Mouse (Mus musculus): ENCODE results near the gene Atp5c1. TPM values are rescaled to one million over a fixed set of nuclear protein-coding genes. Genes with fewer than 3 reads are reported as not detected.

Atp5c1 gene
- total RNA-seq (2015; ENCODE audit: low replicate concordance) (157 and 158 TPM in 2 replicates), total RNA-seq (2017; ENCODE audit: low replicate concordance) (107 and 112 TPM in 2 replicates)

DNA sequence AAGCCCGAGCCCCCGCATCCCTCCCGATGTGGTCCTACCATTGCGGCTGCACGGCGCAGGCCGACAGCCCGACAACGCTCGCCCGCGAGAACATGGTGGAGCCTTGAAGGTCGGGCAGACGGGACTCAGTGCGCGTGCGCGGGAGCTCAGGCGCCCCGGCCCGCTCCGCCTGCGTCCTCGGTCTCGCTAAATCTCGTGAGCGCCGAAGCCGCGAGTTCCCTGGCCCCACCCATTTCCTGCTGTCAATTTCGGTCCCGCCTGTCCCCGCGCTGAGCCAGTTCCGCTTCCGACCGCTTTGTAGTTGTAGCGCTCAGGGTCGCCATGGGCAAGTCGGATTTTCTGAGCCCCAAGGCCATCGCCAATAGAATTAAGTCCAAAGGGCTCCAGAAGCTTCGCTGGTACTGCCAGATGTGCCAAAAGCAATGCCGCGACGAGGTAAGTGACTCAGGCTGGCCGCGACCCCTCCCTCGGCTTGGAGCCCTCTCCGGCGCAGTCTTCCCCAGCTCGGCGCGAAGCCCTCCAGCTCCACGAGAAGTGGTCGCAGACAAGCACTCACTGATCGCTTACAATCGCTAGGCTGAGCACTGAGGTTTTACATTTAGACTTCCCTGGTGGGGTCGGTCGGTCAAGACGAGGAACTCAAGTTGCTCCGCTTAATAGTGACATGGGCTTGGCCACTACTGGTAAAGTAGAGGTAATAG, at the start of gene Atp5c1, which contains the start of gene Kin:
Gene Atp5c1 (minus strand): TSS at position 201 of the 701 bp plus-strand sequence.
Gene Kin (plus strand): TSS at position 284 of the 701 bp plus-strand sequence.
- ATAC-seq (replicated peaks; ENCODE audit: low FRiP score, poor library complexity, severe bottlenecking), result peak; percentile 92

DNA sequence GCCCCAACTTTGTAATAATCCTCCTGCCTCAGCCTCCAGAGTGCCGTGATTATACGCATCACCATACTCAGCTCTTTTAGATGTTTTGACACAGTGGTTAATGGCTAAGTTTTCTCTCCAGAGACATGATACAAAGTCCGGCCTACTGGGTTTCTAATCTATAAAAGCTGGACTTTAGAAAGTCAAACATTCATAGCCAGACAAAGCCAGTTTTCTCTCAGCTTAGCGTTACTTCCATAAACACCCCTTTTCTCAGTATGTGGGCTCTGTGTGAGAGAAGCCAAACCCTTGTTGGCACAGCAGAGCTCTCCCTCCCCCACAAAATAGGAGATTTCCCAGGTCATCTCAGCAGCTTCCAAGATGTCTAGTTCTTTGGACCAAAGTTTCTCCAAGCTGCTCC, 48.3 kb upstream of the Atp5c1 start:
- ATAC-seq (replicated peaks; ENCODE audit: low FRiP score, poor library complexity, severe bottlenecking), result no peak

DNA sequence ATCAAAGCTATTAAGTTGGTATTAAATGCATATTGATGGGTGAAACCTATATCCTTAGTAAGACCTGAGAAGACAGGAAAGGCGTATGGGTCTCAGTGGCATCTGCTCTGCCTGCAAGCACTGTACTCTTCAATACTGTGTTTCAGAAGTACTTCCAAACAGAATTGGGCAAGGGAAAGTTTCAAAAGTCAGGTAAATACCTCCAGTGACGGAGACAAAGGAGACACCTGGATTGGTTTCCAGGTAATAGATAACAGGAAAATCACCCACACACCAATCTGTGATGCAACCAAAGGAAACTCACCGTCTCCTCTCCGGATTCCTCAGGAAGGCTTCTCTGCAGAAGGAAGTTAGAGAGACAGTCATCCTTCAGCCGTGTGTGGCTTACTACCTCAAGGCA, 47.2 kb upstream of the Atp5c1 start:
- no peak for ATAC-seq (replicated peaks; ENCODE audit: low FRiP score, poor library complexity, severe bottlenecking)

DNA sequence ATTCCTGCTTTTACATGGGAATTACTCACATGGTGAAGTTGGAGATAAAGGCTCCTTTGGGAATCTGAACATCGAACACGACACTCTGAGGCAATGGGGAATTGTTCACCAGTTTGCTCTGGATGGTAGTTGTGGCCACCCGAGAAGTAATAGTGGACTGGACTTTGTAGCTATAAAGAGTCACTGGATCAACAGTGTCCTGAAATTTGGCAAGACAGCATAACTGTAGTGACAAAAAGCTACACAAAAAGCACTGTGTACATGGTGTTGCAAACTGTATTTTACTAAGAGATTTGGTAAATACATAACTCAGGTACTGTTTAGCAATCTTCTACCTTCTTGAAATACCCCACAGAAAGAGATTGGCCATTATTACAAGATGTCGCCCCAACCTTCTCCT, 45.8 kb upstream of the Atp5c1 start:
- ATAC-seq (replicated peaks; ENCODE audit: low FRiP score, poor library complexity, severe bottlenecking), result no peak

DNA sequence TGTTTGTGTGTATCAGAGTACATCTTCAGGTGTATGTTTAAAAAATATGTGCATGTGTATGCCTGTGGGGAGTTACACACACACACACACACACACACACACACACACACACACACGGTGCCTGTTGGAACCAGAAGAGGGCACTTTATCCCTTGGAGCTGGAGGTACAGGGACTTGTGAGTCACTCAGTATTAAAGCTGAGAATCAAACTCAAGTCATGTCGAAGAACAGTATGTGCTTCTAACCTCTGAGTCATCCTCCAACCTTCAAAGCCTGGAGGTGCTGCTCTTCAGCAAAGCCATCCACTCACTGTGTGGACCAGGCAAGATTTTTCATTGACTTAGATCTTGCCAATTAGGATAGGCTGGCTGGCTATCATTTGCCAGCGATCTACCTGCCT, 41.5 kb upstream of the Atp5c1 start:
- ATAC-seq (replicated peaks; ENCODE audit: low FRiP score, poor library complexity, severe bottlenecking), result no peak

DNA sequence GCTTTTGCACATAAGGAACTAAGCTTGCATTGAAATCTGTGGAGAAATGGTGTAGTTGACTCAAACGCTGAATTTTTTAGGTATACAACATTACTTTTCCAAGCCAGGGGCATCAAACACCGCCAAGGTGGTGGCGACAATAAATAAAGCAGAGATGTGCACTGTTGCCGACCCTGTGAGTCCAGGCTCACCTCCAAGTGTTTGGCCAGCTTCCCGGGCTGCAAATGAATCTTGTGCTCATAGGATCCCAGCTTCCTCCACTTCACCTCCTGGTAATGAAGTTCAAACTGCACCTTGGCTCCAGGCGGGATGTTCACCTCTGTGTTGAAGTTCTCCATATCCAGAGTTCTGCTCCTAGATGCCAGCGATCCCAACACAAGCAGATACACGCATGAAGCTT, 39.0 kb upstream of the Atp5c1 start:
- ATAC-seq (replicated peaks; ENCODE audit: low FRiP score, poor library complexity, severe bottlenecking), result no peak

DNA sequence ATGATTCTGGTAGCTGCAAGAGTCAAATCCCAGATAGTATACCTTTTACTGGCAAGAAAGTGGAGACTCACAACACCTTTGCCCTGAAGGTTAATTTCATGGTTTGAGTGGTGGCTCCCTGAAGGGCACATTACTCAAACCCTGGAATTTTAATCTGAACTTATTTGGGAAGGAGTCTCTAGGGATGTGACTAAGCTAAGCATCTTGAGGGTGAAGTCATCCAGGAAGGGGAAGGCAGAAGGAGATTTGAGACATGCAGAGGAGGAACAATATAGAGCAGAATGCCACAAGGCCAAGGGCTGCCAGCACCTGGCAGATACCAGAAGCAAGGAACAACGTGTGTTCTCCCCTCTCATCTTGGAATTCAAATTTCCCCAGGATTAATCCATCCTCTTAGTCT, 38.4 kb upstream of the Atp5c1 start:
- ATAC-seq (replicated peaks; ENCODE audit: low FRiP score, poor library complexity, severe bottlenecking), result no peak

DNA sequence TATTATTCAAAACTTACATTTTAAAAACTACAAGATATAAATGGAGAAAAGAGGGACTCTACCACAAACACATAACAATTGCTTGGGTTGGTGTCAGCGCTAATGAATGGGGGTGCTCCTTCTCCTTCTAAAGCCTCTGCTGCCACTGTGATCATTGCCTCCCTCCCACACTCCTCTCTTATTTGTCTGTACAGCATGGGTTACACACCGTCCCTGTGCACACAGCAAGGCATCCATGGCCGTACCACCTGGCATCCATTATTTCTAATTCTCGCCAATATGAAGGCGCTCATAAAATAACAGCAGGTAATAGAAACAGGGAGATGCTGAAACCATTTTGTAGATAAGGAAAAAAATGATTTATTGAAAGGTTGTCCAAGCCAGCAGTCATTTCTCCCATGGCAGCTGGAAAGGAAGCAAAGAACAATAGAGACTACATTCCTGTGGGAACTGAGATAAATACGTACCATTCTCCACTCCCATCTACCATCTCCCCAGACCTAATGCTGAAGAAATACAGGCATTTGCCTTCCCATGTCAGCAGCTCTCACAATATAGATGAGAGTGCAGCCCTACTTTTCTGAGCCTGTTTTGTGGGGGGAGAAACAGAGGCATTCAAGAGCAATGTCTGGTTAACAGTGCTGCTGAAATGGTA, 28.4 kb upstream of the Atp5c1 start:
- ATAC-seq (replicated peaks; ENCODE audit: low FRiP score, poor library complexity, severe bottlenecking), result no peak

DNA sequence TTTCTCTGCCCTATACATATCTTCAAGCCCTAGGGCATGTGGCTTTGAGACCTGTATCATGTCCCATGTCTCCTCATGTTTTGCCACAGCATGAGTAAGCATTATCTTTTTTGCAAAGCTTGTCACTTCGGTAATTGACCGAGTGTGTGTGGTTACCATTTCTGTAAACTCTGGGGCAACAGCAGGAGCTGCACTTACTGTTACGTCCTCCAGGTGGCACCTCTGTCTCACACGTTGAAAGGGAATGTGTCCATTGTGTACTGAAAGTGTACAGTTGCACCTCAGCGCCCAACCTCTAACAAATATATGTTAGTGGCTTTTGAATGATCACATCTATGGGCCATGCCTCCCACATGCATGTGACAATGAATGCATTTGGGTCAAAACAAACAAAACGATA, 20.9 kb upstream of the Atp5c1 start:
- ATAC-seq (replicated peaks; ENCODE audit: low FRiP score, poor library complexity, severe bottlenecking), result peak; percentile 76

DNA sequence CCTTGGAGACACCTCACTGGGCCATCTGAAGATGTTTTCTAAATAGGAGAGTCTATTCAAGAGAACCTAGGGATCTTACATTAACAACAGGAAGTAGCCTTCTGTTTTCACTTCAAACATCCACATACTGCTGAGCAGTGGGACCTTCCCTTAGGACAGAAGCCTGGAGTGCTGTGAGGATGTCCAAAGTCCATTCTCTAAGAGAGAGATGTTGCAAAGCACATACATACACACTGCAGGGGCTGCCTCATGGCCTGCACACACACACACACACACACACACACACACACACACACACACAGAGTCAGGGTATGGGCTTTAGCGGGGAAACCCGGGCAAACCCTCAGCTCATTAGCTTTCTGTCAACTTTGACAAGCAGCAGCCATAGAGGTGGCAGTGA, 20.2 kb upstream of the Atp5c1 start:
- no peak for ATAC-seq (replicated peaks; ENCODE audit: low FRiP score, poor library complexity, severe bottlenecking)

DNA sequence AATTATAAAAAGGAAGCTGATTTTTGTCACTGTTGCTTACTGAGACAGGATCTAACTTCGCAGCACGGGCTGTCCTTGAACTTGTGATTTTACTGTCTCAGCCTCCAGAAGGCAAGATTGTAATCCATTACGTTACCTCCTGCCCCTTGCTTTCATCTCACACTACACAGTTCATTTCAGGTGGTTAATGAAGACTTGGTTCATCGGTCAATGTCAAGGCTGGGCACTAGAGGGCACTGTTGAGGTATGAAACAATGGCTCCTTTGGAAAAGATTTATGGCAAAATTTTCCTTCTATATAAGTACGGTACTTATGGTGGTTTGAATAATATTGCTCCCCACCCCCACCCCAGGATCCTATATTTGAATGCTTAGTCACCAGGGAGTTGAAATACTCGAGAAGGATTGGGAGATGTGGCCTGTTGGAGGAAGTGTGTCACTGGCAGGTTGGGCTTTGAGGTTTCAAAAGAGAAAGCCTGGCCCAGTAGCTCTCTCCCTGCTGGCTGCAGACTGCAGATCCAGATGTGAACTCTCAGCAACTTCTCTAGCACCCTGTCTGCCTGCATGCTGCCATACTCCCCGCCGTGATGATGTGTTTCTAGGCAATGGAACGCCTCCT, 18.4 kb upstream of the Atp5c1 start:
- no peak for ATAC-seq (replicated peaks; ENCODE audit: low FRiP score, poor library complexity, severe bottlenecking)

DNA sequence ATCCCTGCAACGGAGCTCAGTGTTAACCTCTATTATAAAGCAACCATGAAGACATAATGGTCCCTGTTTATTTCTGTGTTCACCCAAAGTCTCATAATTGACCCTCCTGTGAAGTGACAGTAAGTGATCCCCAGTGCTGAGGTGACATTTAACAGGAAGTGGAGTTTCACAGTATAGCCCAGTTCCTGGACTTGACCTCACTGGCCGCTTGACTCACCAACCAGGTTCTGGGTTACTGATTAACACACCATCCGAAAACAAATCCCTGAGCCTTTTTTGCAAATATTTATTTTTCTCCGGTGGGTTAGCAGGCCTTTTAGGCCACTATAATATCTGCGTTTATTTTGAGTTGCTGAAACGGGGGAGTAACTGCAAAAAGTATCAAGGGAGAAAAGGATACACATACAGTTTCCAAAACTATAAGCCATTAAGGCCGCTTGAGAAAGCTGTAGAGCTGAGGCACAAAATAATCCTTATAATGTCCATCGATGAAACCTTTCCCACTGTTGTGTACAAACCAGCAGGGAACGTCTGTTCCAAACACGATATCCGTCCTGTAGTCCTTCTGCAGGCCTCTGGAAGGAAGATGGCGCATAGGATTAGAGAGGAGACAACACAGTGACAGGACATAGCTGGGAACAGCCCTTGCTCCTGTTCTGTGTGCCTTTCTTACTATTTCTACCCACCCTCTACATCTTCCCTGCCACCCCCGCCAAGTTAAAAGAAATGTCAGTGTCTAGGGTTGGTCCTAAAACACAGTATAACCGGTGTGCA, 14.2 kb upstream of the Atp5c1 start:
- ATAC-seq (replicated peaks; ENCODE audit: low FRiP score, poor library complexity, severe bottlenecking), result no peak

DNA sequence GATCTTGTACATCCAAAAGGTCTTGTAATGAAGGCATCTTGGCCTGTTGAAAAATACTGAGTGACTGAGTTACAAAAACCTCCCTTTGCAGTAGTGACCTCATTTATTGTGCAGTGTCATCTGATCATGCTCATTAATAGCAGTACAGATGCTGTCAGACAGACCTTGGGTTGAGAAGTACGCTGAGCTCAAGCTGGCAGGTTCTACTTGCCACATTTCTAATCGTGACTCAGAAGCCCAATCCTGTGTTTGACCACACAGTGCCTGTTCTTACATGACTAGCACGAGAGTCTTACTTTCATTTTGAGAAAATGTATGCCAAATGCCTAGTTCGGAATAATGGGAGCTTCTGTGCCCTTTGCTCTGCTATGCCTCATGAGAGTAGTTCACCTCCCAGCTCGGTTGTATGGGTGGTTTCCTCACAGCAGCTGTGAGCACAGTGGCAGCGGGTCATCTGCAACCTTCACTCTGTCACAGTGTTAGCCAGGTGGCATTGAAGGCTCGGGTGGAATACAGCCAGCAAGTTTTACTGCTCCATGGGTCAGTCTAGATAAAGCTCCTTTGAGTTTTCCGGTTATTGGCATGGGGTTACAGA, 7.0 kb upstream of the Atp5c1 start:
- no peak for ATAC-seq (replicated peaks; ENCODE audit: low FRiP score, poor library complexity, severe bottlenecking)

DNA sequence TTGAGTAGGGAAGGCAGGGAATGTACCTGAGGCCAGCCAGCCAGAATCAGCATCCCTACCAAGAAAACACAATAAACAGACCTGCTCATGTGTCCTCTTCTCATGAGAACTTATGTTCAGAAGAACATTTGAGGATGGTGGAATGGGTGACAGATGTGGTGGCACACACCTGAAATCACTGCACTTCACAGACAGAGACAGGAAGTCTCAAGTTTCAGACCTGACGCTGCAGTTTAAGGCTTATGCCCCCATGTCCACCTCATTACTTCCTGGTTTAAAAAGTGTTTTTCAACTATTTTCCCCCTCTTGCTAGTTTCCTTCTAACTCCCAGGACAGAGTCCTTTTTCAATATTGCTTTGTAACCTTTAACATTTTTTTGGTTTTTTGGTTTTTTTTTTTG, 2.4 kb upstream of the Atp5c1 start:
- no peak for ATAC-seq (replicated peaks; ENCODE audit: low FRiP score, poor library complexity, severe bottlenecking)

DNA sequence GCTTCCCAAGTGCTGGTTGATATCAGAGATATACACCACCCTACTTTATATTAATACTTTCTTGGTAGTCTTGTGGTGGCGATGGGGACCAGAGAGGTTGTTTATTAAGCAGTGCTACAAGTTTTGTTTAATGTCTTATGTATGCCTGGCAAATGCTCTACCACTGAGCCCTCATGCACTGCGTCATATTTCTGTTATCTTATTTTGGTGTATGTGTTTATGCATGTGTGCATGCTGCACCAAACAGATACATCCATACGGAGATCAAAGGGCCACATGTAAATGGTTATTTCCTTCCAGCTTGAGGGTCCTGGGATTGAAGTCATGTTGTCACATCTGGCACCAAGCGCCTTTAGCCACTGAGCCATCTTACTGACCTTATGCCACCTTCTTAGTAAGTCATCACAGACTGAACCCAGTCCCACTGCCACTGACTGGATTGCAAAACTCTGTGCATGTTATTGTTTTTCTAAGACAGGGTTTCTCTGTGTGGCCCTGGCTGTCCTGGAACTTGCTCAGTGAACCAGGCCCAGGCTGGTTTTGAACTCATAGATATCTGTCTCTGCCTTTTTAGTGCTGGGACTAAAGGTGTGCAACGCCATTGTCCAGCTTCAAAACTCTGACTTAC, 1.3 kb upstream of the Atp5c1 start:
- ATAC-seq (replicated peaks; ENCODE audit: low FRiP score, poor library complexity, severe bottlenecking), result peak; percentile 55

DNA sequence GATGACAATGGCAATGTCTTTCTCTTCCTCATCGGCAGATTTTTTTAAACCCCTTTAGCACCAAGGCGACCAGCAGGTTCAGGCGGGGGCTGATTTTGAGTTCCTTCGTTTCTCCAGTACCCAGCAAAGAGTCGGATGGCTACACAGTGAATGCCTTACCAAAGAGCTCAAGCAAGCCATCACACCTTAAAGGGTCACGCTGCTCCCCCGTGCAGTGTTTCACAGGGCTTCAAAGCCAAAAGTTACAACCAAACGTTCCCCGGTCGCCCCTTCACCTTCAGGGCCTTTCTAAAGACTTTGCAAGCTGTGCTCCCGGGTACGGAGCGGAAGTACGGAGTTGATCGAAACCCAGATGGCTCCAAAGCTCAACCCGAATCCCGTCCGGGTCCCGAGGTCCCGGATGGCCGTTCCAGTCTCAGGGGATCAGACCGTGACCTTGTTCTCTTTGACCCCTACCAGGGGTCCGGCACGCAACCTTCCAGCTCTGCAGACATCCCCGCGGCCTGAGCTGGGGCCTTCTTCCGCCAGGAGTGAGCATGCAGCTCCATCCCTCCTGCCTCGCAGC, 483 bp downstream of the Atp5c1 start:
- ATAC-seq (replicated peaks; ENCODE audit: low FRiP score, poor library complexity, severe bottlenecking), result peak; percentile 22

DNA sequence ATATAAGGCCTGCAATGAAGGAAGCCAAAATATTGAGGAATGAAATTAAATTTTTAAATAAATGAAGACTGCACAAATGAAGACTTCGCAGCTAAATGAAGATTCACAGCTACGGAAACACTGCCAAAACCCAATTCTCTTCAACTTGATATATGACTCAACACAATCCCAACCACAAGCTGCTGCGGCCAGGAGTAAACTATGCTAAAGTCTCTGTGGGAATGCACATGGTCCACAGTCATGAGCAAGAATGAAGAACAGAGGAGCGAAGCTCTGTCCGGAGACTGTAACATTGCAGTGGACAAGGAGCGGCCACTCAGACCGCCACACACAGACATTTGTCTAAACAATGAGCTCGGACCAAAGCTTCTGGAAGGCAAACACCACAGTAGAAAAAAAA, 3.6 kb downstream of the Atp5c1 start:
- no peak for ATAC-seq (replicated peaks; ENCODE audit: low FRiP score, poor library complexity, severe bottlenecking)

DNA sequence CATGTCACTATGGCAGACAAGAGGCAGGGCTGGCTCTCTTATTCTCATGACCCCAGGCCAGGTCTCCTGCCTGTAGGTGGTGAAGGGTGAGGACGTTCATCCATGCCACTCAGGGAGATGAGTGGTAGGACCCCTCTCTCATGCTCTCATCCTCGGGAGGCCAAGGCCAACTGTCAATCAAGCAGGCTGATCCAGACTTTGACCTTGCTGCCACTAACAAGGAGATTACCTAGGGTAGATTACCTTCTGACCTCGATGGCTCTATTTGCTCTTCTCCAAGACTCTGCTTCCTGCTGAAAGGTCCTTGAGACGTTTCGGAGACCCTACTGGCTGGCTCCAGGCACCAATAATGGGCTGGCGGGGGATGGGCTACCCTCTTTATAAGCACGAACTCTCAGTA, 5.8 kb downstream of the Atp5c1 start:
- ATAC-seq (replicated peaks; ENCODE audit: low FRiP score, poor library complexity, severe bottlenecking), result no peak

DNA sequence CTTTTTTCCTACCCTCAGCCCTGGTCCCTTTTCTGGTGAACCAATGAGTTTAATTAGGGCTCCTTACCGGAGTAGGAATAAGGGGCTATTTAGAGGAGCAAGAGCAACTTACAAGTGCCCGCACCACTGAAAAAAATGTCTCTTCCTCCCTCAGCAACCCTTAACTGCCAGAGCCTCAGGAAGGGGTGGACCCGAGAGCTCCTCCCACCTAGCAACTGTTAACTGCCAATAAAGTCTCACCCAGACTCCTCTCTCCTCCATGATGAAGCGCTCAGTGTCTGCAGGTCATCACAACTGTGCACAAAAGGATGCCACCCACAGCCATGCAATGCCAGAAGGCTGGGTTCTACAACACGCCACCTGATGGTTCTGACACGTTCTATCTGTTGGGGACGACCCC, 8.6 kb downstream of the Atp5c1 start:
- no peak for ATAC-seq (replicated peaks; ENCODE audit: low FRiP score, poor library complexity, severe bottlenecking)

All from erythroblast, adult 5-6 weeks (primary cell).